Mouse (Mus musculus): ENCODE results near the gene Katnb1.

The Katnb1 gene

DNA sequence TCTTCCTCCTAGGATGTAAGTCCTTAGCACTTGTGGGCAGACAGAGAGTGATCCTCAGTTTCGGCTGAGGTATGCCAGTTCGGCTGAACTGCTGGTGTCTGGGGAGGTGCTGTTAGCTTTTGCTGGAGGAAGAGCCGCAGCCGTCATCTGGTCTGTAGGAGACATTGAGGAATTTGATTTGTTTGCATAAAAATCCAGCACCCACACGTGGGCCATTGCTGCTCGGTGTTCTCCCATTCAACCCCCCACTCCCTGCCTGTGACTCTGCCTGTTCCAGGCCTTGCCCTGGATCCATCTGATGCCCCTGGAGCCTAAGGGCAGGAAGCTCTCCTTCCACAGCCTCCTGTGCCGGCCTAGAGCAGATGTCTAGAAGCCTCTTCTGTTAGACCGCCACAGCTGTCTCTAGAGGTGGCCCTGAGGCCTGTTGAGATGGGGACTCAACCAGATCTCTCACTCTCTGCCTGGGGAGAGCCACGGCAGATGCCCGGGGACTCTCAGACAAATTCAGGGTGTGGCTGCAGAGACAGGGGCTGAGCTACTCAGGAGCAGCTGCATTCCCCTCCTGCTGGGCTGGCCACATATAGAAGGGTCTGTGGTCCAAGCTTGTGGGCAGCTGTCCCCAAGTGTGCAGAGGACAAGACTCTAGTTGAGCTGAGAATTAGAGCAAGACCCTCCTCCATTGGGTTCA is 3.9 kb downstream of the Katnb1 start:
- DNase-seq (ENCODE audit: low spot score) = no peak

DNA sequence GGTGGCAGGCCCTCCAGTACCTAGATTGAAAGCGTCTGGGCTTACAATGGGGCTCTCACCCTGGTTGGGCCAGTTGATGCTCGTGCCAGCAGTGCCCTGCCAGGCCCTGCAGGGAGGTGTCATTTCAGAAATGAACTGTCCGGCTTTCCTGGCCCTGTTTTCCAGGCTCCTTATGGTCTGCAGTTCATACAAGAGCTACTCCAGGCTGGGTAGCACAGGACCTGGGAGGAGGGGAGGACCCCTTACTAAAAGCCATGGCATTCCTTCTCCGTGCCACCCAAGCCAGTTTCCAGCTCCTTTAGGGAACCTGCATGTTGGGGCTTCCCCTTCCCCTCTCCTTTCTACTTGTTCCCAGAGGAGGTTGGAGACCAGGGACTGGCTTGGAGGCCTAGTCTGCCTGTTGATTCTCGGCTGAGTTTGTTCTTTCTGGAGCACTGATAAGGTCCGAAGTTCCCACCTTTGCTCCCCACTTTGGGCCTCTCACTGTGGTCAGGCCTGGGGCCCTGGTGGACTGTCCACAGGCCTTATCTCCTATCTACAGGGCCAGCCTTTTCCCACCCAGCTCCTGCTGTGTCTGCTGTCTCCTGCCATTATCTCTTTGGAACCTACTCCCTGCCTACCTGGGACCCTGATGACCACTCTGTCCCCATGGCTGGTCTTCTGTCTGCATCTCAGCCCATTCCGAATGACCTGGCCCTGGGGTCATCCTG is 4.6 kb downstream of the Katnb1 start:
- no peak for DNase-seq (ENCODE audit: low spot score)

DNA sequence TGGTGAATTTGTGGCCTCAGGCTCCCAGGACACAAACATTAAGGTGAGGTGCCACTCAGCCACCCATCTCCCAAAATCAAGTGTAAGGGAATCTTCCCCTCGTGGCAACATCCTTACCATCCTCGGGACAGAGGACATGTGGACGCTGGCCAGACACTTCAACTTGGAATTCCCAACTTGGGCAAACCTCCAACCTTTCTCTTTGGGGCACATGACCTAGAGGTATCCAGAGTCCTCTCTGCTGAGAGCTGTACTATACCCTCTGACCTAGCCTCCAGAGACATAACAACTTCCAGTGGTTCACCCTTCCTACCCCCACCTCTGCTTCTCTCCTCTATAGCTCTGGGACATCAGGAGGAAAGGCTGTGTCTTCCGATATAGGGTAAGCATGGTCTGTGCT is 12.6 kb downstream of the Katnb1 start:
- no peak for DNase-seq (ENCODE audit: low spot score)

DNA sequence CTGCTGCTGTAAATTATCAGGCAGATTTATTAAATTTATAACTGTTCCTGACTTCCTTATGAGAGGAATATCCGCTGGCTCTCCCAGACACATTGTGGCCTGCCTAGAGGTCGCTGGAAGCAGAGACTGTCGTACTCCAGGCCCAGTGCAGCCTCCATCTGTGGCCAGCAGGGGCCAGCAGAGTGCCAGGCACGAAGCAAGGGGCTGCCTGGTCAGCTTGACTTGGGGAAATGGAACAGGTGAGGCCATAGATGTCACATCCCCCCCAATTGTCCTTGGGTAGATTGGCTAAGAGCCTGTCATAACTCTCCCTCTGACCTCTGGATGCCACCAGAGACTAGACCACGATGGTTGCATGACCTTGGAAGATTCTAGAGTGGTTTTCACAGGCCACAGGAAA is 18.0 kb downstream of the Katnb1 start:
- DNase-seq (ENCODE audit: low spot score) = no peak

DNA sequence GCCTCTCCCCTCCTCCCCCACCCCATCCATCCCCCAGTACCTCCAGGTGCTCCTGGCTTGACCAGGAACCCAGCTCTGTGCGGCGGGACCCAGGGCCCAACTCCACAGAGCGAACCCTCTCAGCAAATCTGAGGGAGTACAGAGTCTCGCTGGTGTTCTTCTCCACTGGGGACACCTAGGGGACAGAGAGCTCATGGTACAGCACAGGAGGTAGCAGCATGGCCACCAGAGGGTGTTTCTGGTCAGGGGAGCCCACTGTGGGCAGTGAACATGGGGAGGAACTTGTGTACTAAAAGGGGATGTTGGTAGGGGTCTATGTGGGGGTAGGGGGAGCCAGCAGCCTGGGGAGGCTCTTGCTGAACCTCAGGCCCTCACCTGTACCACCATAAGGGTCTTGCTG is 21.0 kb downstream of the Katnb1 start:
- DNase-seq (ENCODE audit: low spot score) = no peak

DNA sequence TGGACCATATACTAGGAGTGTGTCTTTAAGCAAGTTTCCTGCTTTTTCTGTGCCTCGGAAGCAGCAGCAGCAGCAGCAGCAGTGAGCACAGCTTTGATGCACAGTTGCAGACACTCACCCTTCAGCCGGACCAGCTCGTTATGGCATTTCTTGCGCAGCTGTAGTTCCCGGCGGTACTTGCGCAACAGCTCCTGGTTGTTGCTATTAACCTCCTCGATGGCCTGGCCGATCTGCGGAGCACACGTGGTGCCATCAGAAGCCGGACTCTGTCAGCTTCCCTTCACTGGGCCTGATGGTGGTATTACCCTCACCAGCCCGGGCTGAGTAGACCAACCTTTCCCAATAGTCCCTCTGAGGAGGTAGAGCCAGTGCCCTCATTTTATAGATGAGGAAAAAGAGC is 26.3 kb downstream of the Katnb1 start:
- DNase-seq (ENCODE audit: low spot score) = no peak

DNA sequence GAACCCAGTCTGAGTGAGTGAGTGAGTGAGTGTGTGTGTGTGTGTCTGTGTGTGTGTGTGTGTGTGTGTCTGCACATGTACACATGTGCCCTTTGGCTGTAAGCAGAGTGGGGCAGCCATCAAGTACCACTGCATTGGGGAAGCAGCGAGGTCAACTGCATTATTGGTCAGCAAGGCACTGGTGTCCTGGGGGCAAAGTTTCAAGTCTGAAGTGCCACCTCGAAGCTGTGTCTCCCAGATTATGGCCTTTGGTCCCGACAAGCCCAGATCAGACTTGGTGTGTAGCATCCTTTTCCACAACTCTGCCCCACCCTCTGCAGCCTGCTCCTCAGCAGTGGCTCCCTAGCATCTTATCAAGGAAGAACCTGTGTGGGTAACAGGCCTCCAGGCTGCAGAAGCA is 31.6 kb downstream of the Katnb1 start:
- no peak for DNase-seq (ENCODE audit: low spot score)

DNA sequence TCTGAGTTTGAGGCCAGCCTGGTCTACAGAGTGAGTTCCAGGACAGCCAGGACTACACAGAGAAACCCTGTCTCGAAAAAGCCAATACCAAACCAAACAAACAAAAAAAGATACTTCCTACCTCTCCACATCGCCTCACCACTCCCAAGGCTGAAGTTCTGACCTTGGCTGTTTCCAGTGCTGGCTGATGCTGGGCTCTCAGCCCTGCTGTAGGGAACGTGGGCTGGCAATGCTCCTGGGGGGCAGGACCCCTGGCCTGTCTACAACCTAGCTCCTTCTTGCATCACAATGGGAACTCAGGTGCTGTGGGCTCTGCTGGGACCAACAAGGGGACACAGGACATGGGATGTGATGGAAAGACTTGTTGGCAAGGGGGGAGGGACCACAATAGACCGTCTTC is 32.1 kb downstream of the Katnb1 start:
- DNase-seq (ENCODE audit: low spot score) = no peak

DNA sequence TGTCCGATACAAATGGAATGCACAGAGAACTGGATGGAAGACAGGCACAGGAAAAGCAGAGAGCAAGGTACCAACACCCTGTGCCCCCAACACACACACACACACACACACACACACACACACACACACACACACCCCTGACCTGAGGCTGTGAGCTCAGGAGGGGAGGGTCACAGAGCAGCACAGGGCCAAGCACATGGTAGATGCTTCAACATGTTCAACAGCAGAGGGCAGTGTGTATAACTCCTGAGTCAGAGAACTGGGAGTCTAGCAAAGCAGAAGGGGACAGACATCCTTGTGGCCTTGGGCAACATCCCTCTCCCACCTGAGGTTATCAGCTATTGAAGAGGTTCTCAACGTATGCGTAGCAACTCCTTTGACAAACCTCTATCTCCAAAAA is 32.8 kb downstream of the Katnb1 start:
- no peak for DNase-seq (ENCODE audit: low spot score)

DNA sequence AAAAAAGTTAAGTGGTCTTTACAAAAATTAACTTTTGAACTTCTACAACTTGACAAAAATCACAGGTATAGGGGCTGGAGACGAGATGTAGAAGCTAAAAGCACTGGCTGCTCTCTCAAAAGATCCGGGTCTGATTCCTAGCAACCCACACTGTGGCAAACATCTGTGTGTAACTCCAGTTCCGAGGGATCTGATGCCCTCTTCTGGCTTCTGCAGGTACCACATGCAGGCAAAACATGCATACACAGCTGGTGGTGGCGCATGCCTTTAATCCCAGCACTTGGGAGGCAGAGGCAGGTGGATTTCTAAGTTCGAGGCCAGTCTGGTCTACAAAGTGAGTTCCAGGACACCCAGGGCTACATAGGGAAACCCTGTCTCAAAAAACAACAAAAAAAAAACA is 42.5 kb downstream of the Katnb1 start:
- no peak for DNase-seq (ENCODE audit: low spot score)

DNA sequence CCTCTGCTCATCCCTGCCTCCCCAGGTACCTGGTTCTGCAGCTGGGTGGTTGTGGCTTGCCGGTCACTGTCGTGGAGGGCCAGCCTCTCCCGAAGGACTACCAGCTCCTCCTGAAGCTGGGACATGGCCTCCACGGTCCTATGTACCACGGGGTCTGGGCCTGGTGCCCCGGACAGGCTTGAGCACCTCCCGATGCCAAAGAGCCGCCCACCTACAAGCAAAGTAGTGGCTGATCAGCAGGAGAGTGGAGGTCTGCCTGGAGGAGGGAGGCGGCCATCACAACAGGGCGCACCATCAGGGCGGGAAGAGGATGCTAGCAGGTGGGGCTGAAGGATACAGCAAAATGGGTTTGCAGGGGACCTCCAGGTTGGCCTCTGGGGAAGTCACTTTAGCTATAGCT is 45.5 kb downstream of the Katnb1 start:
- no peak for DNase-seq (ENCODE audit: low spot score)

DNA sequence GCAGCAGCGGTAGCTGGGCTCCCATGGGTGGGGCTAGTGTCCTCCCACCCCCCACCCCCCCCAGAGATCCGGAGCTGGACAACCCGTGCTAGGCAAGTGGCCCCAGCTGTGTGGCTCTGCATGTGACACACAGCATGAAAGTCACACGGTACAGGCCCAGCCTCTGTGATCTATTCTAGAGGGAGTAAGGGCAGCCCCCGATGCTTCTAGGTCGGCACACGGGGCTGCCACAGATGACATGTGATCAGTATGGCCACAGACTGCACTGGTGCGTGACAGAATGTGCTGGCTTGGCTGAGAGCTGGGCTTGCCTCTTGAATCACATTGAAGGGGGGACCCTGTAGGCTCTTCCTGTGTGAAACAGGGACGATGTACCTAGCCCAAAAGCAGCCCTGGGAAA is 46.7 kb downstream of the Katnb1 start:
- DNase-seq (ENCODE audit: low spot score) = no peak

DNA sequence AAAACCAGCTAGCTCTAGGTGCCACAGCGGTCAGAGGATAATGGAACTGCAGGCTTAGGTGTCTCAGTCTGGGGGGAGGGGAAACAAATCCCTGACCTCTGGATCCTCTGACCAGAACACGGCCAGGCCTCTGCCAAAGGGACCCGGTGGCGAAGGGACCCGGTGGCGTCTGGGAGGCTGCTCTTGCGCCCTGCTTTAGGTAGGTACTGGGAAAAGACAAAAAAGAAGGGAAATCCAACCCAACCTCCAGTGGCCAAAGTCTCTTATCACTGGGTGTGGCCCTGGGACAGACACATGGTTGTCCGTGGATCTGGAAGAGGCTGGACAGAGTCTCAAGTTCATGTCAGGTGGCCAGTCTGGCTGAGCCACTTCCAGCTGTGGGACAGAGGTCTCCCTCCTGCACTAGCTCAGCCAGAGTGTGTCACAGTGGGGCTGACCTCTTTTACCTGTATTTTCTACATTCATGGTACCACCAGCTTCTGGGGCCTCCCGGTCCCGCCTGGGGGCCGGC is 47.8 kb downstream of the Katnb1 start:
- no peak for DNase-seq (ENCODE audit: low spot score)

DNA sequence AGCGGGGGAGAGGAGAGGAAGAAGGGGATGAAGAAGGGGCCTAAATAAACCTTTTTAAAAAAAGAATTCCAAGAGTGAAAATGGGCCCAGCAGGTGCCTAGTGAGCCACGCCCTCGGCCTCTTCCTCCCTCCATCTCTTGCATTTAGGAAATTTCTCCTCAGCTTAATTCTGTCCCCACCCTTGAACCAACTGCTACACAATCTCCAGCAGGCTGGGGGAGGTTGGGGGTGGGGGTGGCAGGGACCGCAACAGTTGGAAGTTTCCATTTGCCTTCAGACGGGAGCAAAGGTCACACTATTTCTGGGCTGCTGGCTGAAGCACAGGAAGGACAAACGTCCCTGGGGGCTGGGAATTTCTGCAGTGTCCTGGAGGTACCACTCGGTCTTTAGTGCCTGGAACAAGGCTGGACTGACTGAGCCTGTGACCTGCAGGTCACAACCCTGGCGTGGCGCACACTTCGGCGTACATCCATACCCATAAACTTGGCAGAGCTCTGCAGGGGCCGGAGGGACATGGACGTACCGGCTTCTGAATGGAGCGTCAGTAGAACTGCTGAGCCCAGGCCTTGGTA is 50.1 kb downstream of the Katnb1 start:
- no peak for DNase-seq (ENCODE audit: low spot score)

DNA sequence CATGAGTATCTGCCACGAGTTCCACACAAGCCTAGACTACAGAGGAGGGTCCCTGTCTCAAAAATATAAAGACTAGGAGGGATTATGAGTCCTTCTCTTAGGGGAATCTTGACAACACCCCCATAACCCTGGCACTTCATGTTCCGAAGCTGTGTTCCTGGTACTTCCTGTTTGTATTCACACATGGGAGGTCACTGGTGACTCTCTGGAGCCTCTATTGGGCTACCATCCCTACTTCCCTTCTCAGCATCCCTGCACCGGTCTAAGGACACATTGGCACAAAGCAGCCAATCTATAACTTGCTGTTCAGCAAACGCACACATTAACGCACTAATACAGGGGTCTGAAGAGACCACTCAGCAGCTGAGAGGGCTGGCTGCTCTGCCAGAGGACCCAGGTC is 51.0 kb downstream of the Katnb1 start:
- no peak for DNase-seq (ENCODE audit: low spot score)

DNA sequence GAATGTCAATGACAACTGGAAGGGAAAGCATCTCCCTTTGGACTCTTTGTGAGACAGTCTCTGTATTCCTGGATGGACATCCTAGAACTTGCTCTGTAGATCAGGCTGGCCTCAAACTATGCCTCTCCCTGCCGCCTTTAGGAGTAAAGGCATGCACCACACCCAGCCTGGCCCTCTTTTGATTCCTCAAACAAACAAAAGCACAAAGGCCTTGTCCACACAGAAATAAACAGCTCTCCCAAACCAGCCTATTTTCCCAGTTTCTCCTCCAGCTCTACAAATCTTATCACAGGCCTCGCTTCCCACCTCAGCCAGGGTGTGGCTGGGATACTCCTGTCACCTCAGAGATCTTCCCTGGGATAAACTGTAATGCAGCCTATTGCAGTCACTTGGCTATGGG is 53.2 kb downstream of the Katnb1 start:
- no peak for DNase-seq (ENCODE audit: low spot score)

DNA sequence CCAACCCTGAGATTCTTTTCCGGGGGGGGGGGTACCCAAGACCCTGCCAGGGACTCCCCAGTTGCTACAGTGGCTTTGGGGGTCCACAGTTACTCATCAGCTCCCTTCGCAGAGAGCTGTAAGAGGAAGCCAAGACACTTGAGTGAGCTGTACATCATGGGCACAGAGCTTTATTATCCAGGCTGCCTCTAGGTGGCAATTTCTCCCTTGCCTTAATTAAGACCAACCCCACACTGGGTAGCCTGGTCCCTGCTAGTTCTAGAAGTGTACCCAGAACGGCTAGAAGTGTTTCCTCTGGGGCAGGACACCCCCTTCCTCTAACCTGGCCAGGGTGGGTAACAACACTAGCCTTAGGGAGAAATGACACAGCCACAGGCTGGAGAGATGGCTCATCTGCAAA is 54.3 kb downstream of the Katnb1 start:
- DNase-seq (ENCODE audit: low spot score) = no peak

DNA sequence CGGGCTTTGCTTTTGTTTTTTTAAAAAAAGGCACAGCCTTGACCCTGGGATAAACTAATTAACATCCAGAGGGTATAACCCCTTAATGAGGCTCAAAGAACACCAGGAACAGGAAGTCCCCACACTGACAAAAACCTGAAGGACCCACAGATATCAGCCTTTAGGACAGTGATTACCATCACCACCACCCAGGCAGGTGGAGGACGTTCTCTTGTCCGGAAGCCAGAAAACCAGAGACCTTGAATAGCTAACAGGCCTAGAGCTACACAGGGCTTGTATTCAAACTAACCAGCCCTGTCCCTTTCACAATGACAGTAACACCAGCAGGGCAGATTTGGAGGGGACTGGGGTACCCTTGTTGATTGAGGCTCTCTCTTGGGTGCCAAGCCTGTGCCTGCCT is 55.2 kb downstream of the Katnb1 start:
- no peak for DNase-seq (ENCODE audit: low spot score)

DNA sequence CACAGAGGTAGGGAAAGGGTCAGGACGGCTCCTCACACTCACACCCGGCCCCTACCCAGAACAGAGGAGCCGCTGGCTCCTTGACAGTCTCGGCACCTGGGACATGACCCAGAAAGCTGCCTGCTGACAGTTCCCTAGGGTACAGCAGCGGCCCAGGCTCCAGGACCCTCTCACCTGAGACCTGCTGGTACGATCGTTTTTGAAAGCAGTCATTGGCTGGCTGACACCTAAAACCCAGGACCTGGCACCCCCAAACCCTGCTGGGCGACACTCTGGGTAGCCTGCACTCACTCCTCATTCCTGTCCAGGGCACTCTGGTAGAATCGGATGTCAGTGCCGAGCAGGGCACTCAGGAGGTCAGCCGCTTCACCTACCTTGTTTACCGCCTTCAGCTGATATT is 56.2 kb downstream of the Katnb1 start:
- no peak for DNase-seq (ENCODE audit: low spot score)

DNA sequence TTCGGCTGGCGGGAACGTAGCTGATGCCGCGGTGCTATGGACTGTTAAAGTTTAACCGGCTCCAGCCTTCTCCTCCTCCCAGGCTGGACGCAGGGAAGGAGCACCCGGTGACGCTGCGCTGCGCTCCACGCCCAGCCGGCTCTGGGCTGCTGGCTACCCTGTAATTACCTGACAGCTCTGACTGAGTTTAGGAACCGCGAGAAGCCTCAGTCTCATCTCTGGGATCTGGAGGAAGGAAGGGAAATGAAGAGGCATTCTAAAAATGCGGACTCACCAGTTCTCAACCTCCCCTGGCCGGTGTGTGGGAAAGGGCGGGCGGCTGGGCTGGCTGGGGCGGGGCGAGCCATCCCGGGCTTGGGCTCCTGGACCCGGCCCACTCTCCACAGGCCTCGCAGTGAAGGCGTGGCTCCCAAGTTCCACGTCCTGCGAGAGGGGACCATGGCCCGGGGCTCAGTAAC is 56.7 kb downstream of the Katnb1 start:
- no peak for DNase-seq (ENCODE audit: low spot score)

DNA sequence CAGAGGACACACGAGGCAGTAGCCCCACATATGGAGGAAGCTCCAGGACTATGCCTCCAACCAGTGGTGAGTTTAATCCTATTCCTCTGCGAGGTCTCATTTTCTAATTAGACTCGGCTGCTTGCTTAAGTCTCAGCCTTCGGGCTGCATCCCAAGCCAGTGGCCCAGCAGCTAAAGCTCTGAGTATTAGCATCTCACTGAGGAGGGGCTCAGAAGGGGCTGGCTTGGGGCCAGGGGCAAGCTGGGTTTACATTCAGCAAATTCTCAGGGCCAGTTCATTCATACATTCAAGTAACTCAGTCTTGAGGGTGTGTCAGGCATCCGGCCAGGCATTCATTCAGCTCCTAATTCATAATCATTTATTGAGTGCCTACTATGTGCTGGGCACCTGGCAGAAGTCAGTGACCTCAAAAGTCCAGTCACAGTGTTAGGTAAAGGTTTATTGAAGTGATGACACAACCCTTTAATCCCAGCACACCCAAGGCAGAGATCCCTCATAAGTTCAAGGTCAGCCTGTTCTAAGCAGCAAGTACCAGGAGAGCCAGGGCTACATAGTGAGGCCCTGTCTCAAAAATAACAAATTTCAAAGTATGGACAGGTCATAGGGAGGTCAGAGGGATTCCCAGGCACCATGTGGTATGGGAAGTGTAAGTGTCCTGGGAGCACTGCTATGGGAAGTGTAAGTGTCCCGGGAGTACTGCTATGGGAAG is 57.5 kb downstream of the Katnb1 start:
- no peak for DNase-seq (ENCODE audit: low spot score)

DNA sequence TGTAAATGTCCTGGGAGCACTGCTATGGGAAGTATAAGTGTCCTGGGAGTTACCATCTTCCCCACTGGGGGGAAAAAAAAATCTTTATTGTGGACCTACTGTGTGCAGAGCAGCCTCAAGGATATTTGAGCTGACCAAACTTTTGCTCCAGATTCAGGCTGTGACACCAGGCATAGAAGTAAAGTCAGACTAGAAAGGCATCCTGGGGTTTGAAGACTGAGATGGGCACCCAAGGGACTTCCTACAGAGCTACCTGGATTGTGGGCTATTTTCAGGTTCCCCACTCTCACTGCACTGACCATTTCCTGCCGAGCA is 58.0 kb downstream of the Katnb1 start:
- no peak for DNase-seq (ENCODE audit: low spot score)

DNA sequence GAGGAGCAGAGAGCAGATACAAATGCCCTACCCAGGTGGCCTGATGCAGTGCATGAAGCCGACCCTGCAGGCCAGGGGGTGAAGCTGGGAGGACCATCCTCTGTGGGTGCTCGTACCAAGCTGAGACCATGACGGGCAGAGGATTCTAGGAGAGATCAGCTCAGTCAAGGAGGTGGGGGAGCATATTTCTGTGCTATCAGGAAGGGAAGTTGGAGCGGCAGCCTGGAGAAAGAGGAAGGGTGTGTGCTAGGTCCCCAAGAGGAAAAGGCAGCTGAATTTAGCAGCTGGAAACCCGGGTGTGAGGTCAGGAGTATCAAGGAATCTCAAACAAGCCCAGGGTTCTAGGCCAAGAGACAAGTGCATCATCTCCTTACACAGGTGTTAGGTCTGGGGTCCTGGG is 59.6 kb downstream of the Katnb1 start:
- no peak for DNase-seq (ENCODE audit: low spot score)

Measured in testis, postnatal 14 days (tissue).